Mouse (Mus musculus) lung, postnatal 0 days (tissue): ENCODE measurements around the gene Fndc3b. TPM values are rescaled to one million over a fixed set of nuclear protein-coding genes. Genes with fewer than 3 reads are reported as not detected.
A peak's percentile ranks its signal among the peaks of the same experiment; 100 is the strongest.

Source experiments
- ATAC-seq: fragments of 200-750 bp; cut with Nextera tagmentation; 2 replicates; pipeline ENCODE4 v1.8.0; 2017; ENCODE audit warnings: moderate library complexity
- DNase-seq: peaks from one replicate; pipeline ENCODE4 v3.0.0-alpha.2; 2016; ENCODE audit warnings: low spot score
- H3K27ac ChIP-seq: fragments of 300-500 bp; sonication (generic); 2 replicates; pipeline ENCODE4 v1.5.1; 2014; ENCODE audit warnings: antibody characterized with exemption, mild to moderate bottlenecking, low read length, mixed read lengths
- H3K27me3 ChIP-seq: fragments of 300-500 bp; sonication (generic); replicated peaks from 2 replicates; pipeline ENCODE4 v1.6.1; 2014; ENCODE audit warnings: low read length, mixed read lengths; ENCODE audit not compliant: insufficient read depth
- H3K36me3 ChIP-seq: fragments of 300-500 bp; sonication (generic); 2 replicates; pipeline ENCODE4 v1.6.1; 2014; ENCODE audit warnings: low read length, mixed read lengths; ENCODE audit not compliant: insufficient read depth
- H3K4me1 ChIP-seq: fragments of 300-500 bp; sonication (generic); 2 replicates; pipeline ENCODE4 v1.6.1; 2014; ENCODE audit warnings: antibody characterized with exemption, low read depth, low read length, mixed read lengths; ENCODE audit not compliant: insufficient read depth
- H3K4me2 ChIP-seq: fragments of 300-500 bp; sonication (generic); replicated peaks from 2 replicates; pipeline ENCODE4 v1.6.1; 2014; ENCODE audit warnings: low read depth, mild to moderate bottlenecking, low read length, moderate library complexity, mixed read lengths
- H3K4me3 ChIP-seq: fragments of 300-500 bp; sonication (generic); 2 replicates; pipeline ENCODE4 v1.5.1; 2014; ENCODE audit warnings: low read depth, low read length
- H3K9ac ChIP-seq: fragments of 300-500 bp; sonication (generic); replicated peaks from 2 replicates; pipeline ENCODE4 v1.6.1; 2014; ENCODE audit warnings: low read depth, mild to moderate bottlenecking
- H3K9me3 ChIP-seq: fragments of 300-500 bp; sonication (generic); 2 replicates; pipeline ENCODE4 v1.6.1; 2016; ENCODE audit warnings: low read length, mixed read lengths
- CTCF ChIP-seq: IDR thresholded peaks from 2 replicates; pipeline ENCODE4 v1.5.1; 2016; ENCODE audit warnings: antibody characterized with exemption, mild to moderate bottlenecking
- EP300 ChIP-seq: IDR thresholded peaks from 2 replicates; pipeline ENCODE4 v1.6.1; 2016; ENCODE audit warnings: antibody characterized with exemption, mild to moderate bottlenecking, control low read depth
- WGBS: fragments of 180-500 bp; shearing (Covaris S2); extraction: QIAGEN DNeasy Blood & Tissue Kit; methylation state at CpG from one replicate; pipeline ENCODE4 v1.1.7; 2014; 5-methylcytosine and 5-hydroxymethylcytosine counted together
- polyA plus RNA-seq: library from polyadenylated mRNA; unstranded; fragments of >200 nt; fragmentation: Nextera tagmentation; extraction: Ambion mirVana; gene quantifications from 2 replicates; pipeline ENCODE4 v1.2.1, GENCODE M21; 2015

The Fndc3b gene
- polyA plus RNA-seq, 1 experiment from 2014 or later = 28.5 TPM

- TF ChIP-seq EP300 (no peak), CTCF (no peak)
- no peak overlapping the region for H3K9ac ChIP-seq
- no peak overlapping the region for H3K4me3 ChIP-seq
- no peak overlapping the region for H3K27ac ChIP-seq
- peaks cover 12% of the 10 kb centered on the region; the same call in 1 of the 2 replicates for H3K4me1 ChIP-seq
- no peaks in the 10 kb centered on the region for H3K27me3 ChIP-seq
- no peak overlapping the region for H3K4me2 ChIP-seq
- ATAC-seq (no peak), DNase-seq (peak; percentile 58)
- no peaks in the 10 kb centered on the region for H3K36me3 ChIP-seq
- 67% methylated on average over 14 of the region's 14 CpGs for WGBS
- H3K9me3 ChIP-seq = no peaks in the 10 kb centered on the region
These were observed 25.4 kb downstream of the Fndc3b start for GRCm38 (mm10) chr3:27685650-27686208.

- Histone ChIP-seq H3K27ac (no peak overlapping the region), H3K4me2 (no peak overlapping the region), H3K36me3 (no peaks in the 10 kb centered on the region), H3K9me3 (no peaks in the 10 kb centered on the region), H3K4me3 (no peak overlapping the region), H3K9ac (no peak overlapping the region), H3K27me3 (no peaks in the 10 kb centered on the region), H3K4me1 (peaks cover 7% of the 10 kb centered on the region; the same call in 1 of the 2 replicates)
- TF ChIP-seq EP300 (no peak), CTCF (no peak)
- DNase-seq = no peak
- 46% methylated on average over 6 of the region's 6 CpGs for WGBS
- ATAC-seq = no peak
These were observed 26.0 kb downstream of the Fndc3b start for GRCm38 (mm10) chr3:27685134-27685533.

- H3K4me3 ChIP-seq = no peak overlapping the region
- no peak for TF ChIP-seq CTCF
- H3K27me3 ChIP-seq = no peaks in the 10 kb centered on the region
- no peaks in the 10 kb centered on the region for H3K9me3 ChIP-seq
- DNase-seq (no peak), ATAC-seq (no peak)
- no peaks in the 10 kb centered on the region for H3K36me3 ChIP-seq
- WGBS = 49% methylated on average over 4 of the region's 4 CpGs
- H3K27ac ChIP-seq = no peak overlapping the region
- no peak overlapping the region for H3K9ac ChIP-seq
- peaks cover 3% of the 10 kb centered on the region; the same call in 1 of the 2 replicates for H3K4me1 ChIP-seq
- no peak overlapping the region for H3K4me2 ChIP-seq
These were observed 27.7 kb downstream of the Fndc3b start for GRCm38 (mm10) chr3:27683374-27683773.

- H3K27ac ChIP-seq = no peak overlapping the region
- DNase-seq (peak; percentile 76), ATAC-seq (peak; percentile 62)
- no peaks in the 10 kb centered on the region for H3K9me3 ChIP-seq
- WGBS = 45% methylated on average over 6 of the region's 6 CpGs
- H3K4me2 ChIP-seq = no peak overlapping the region
- no peak for TF ChIP-seq EP300
- TF ChIP-seq CTCF = no peak
- H3K9ac ChIP-seq = no peak overlapping the region
- peaks cover 4% of the 10 kb centered on the region; the same call in 1 of the 2 replicates for H3K4me1 ChIP-seq
- no peaks in the 10 kb centered on the region for H3K27me3 ChIP-seq
- no peaks in the 10 kb centered on the region for H3K36me3 ChIP-seq
- no peak overlapping the region for H3K4me3 ChIP-seq
These were observed 33.5 kb downstream of the Fndc3b start for GRCm38 (mm10) chr3:27677574-27677973.

GRCm38 (mm10) chr3:27673660-27674059 is 37.4 kb downstream of the Fndc3b start:
- Histone ChIP-seq H3K36me3 (no peaks in the 10 kb centered on the region), H3K4me3 (no peak overlapping the region), H3K9me3 (no peaks in the 10 kb centered on the region), H3K9ac (no peak overlapping the region), H3K27ac (no peak overlapping the region), H3K4me2 (no peak overlapping the region), H3K27me3 (no peaks in the 10 kb centered on the region), H3K4me1 (peaks cover 4% of the 10 kb centered on the region; the same call in 1 of the 2 replicates)
- DNase-seq (no peak), ATAC-seq (no peak)
- no peak for TF ChIP-seq EP300
- no peak for TF ChIP-seq CTCF
- 38% methylated on average over 7 of the region's 7 CpGs for WGBS

GRCm38 (mm10) chr3:27670416-27670815 is 40.7 kb downstream of the Fndc3b start:
- Histone ChIP-seq H3K9ac (no peak overlapping the region), H3K27ac (no peak overlapping the region), H3K27me3 (no peaks in the 10 kb centered on the region), H3K4me1 (no peaks in the 10 kb centered on the region; the same call in 1 of the 2 replicates), H3K36me3 (no peaks in the 10 kb centered on the region), H3K4me2 (no peak overlapping the region), H3K4me3 (no peak overlapping the region), H3K9me3 (no peaks in the 10 kb centered on the region)
- no peak for DNase-seq
- no peak for ATAC-seq
- WGBS = 46% methylated on average over 12 of the region's 12 CpGs
- TF ChIP-seq CTCF = no peak
- TF ChIP-seq EP300 = no peak

- H3K27me3 ChIP-seq = no peaks in the 10 kb centered on the region
- H3K9me3 ChIP-seq = no peaks in the 10 kb centered on the region
- H3K9ac ChIP-seq = no peak overlapping the region
- DNase-seq (no peak), ATAC-seq (no peak)
- TF ChIP-seq EP300 = no peak
- TF ChIP-seq CTCF = no peak
- no peak overlapping the region for H3K4me3 ChIP-seq
- H3K4me1 ChIP-seq = no peaks in the 10 kb centered on the region
- no peak overlapping the region for H3K27ac ChIP-seq
- 73% methylated on average over 4 of the region's 4 CpGs for WGBS
- H3K4me2 ChIP-seq = no peak overlapping the region
- H3K36me3 ChIP-seq = no peaks in the 10 kb centered on the region
These were observed 43.8 kb downstream of the Fndc3b start for GRCm38 (mm10) chr3:27667280-27667679.
